Mouse (Mus musculus) right cerebral cortex, postnatal 36 days (tissue): ENCODE results near the gene Mrtfb.
A peak's percentile ranks its signal among the peaks of the same experiment; 100 is the strongest.

Experiments
- DNase-seq, 2 experiments: peaks; one replicate each; pipeline ENCODE4 v3.0.0; 2022; ENCODE audit warnings: low spot score in 2 of 2, mixed read lengths in 1 of 2

The Mrtfb gene

DNA sequence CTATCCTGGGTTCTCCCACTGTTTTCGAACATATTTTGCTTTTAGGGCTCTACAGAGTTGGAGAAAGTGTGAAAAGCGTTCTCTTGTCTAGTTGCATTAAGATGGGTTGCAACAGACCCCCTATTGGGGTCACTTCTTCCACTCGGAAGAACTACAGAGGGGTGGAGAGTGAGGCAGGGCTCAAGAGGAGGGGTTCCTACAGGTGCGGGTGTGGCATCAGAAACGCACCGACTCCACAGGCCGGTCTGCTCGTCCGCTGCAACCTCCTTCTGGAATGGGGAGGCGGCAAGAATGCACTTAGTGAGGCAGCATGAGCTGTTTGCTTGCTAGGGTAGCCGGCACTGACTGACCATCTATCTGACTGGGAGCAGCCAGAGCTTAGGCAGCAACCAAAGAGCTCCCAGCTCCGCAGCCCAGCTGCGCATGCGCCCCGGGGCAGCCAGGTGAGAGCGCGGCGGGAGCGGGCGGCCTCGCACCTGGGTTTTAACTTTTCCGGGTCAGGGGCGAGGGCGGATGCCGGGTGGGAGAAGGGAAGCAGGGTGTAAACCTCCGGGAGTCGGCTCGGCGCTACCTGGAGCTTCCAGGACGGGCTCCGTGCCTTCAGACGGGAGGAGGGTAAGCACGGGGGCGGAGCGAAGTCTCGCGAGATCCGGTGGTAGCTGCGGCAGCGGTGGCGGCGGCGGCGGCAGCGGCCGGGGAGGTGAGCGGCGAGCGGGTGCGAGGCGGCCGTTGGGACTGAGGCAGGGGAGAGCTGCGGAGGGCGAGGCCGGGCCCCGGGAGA is at the start of gene Mrtfb:
Mrtfb (plus strand) TSS at position 627 of the 781 bp plus-strand sequence.
- DNase-seq: peak; percentile 76 to 82

DNA sequence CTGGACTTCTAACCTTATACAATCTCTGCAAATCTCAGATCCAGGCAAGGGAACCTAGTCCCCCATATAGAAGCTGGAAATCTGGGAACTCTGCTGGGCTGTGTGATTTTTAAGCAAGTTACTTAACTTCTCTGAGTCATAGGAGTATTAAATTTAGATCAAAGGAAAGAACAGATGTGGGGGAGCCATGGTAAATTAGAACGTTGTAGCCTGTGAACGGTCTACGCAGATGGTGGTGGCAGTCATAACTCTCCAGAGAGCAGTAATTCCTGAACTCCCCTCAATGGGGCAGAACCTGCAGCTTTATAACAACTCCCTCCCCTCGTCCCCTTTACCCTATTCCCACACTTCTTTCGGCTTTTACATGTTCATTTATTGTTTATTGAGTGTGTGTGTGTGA is 48.6 kb upstream of the Mrtfb start:
- peak in 1 of 2 experiments; percentile 64 for DNase-seq

DNA sequence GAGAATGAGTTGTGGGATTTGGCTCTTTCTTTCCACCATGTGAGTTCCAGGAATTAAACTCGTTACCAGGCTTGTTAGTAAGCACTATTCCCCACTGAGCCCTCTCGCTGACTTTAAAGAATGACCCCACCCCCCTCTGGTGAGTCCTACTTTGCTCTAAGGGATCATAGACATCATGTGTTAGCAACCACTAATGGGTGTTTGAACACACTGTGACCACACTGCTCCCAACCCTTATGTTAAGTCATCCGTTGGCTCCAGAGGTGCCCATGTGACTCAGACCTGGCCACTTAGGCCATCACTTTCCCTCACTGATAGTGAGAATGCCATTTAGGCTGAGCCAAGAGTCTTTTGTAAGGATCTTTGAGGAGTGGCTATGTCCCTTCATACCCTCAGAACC is 48.2 kb upstream of the Mrtfb start:
- DNase-seq: no peak

DNA sequence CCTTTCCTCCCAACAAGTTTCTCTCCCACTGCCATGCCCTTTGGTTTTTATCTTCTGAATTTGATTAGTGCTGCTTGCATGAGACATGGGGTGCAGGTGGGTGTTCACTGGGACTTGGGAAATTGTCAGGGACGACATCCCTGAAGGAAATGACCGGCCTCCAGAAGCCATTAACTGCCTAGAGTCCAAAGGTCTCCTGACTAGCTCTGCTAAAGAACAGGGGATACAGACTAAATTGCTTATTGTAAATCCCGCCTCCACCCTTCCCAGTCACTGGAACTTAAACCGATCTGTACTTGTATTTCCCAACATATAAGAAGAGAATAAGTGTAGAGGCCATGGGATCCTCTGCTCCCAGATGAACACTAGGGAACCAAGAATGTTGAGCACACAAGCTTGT is 43.5 kb upstream of the Mrtfb start:
- DNase-seq: no peak

DNA sequence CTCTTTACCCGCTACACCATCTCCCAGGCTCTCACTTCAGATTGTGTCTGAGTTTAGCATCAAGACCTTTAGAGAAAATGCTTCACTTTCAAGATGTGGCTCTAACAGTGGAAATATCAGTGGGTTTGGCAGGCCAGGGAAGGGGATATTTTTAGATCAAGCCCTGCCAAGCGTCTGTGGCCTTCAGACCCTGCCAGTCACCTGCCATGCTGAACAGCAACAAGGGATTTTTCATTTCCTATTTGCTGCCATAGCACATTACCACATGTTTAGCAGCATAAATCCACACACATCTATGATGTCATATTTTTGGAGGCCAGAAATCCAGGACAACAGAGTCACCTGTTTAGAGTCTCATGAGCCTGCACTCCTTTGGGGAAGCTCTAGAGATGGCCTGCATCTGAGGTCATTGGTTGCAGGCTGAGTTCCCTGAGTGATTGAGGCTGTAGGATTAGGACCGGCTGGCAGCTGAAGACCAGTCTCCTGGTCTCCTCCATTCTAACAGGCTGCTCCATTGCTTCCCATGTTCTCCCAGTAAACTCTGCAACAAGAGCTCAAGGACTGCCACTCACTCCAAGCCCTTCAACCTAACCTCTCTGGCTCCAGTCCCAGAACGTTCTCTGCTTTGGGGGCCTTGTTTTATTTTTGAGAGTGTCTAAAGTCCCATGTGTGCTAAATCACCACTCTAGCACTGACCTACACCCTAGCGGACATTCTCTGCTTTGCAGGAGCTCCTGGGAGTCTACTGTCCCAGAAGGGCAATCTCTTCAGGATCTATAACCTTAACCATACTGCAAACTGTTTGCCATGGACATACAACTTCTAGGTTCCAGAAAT is 39.9 kb upstream of the Mrtfb start:
- no peak for DNase-seq

DNA sequence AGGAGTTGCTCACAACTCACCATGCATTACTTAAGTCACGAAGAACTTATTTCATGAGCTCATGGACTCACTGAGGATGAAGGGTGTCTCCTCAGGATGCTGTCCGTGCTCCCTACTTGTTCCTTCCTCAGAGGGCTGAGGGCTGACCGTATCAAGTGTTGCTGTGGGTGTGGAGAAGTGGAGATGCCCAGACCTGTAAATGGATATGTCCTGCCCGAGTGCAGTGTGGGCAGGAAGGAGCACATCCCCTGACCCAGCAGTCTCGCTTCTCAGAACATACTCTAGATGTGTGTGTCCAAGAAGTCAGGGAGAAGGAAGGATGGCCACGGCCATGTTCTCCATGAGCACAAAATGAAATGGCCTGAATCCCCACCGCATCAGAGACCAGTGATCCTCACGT is 38.3 kb upstream of the Mrtfb start:
- no peak for DNase-seq

DNA sequence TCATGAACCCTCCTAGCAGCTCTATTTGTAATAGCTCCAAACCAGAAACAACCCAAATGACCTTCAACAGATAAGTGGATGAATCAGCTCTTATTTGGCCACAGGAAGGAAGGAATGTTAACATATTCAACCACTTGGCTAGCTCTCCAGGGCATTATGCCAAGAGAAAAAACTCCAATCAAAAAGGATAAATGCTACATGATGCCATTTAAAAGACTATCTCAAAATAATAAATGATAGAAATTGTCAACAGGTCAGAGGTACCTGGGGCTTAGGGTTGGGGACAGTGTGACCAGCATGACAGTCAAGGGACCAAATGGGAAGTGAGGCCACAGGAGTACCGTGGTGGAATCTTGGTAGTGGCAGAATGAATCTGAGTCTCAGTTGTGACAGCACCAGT is 34.8 kb upstream of the Mrtfb start:
- DNase-seq: no peak

DNA sequence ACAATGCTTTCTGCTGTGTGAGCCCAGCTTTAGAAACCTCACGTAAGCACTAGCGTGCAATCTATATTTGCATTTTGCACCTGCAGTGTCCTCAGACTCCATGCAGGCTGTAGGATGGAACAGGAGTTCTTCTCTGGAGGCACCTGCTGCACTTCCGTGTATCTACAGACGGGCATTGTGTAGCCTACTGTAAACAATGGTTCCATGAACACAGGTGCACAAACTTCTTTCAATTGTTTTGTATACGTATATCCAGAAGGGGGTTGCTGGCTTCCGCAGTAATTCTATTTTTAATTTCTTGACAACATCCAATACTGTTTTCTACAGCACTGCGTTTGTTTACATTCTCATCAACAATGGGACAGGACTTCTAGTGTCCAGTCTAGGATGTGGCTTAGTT is 24.2 kb upstream of the Mrtfb start:
- no peak for DNase-seq

DNA sequence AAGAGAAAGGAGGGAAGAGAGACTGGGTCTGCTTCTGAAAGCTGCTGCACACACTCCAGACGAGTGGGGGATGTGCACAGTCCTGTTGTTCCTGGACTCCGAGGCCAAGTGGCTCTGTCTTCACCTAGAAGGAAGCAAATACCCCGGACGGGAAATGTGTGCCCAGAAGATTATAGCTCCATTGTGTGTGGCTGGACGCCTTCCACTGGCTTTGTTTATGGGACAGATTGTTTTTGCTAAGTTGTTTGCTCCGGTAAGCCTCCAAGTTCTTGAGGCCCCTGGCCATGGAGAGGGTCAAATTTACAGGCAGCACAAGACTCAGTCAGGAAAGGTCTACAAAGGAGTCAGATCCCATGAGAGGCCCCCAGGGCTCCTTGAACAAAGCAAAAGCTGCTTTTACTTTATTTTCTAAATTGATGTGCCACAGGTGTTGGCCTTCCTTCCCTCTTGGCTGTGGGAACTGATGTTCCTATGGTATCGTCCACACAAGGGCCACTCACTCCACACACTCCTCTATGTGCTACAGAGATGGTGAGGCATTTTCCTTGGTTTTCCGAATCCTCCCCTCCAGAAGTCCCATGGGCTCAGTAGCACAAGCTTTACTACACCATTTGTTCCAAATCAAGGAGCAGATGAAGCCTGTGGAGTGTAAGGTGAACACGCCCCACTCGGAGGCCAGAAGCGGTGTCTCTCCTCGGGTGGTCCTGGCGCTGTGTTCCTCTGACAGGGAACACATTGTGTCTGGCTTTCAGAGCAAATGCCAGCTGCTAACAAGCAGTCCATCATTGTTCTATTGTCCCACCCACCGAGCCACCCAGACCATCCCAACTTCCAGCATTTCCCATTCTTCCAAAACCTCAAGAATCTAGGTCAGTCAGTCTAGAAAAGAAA is 23.1 kb upstream of the Mrtfb start:
- no peak for DNase-seq

DNA sequence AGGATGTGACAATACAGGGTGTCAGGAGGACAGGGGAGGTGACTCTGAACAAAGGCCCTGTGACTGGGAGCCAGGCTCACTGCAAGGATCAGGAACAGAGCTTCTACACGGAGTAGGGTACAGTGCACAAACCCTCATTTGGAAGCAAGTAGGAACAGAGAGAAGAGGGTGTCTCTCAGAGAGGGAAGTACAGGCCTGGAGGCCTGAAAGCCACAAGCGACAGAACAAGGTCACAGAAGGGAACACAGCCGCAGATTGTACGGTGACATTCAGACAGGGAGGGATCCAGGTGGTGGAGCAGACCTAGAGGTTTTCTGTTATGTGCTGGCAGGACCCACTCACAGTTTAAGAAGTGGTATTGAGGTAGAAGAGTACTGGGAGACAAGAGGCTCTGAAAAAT is 17.2 kb upstream of the Mrtfb start:
- DNase-seq: no peak

DNA sequence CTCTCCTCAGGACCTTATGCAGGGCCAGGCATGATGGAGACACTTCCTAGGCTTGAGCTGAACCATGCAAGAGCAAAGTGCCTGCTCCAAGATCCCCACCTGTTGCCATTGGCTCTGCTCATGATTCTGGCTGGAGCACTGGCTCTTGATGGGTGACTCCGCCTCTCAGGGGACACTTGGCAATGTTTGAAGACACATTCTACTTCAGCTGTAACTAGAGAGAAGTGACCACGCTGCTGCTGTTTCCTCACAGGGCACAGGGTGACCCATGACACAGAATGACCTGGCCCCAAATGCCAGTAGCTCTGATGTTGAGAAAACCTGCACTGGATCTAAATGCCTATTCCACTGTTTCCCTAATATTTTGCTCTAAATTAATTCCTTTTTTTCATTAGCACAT is 16.7 kb upstream of the Mrtfb start:
- DNase-seq: no peak

DNA sequence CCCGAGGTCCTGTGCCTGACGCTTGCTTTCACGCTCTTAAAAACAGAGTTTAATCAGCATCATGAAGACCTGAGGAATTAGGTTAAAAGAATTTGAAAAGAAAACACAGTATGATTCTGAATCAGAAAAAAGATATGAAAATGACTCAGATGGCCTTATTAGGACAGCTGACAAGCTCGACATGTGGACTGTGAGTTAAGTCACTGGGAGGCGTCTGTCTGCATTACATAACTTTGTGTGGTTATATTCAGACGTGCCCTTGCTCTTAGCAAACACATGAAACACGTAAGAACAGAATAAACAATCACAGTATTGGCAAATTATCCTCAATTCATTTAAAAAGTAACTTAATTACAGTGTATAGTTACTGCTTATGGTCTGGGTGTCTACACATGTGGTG is 16.0 kb upstream of the Mrtfb start:
- DNase-seq: no peak

DNA sequence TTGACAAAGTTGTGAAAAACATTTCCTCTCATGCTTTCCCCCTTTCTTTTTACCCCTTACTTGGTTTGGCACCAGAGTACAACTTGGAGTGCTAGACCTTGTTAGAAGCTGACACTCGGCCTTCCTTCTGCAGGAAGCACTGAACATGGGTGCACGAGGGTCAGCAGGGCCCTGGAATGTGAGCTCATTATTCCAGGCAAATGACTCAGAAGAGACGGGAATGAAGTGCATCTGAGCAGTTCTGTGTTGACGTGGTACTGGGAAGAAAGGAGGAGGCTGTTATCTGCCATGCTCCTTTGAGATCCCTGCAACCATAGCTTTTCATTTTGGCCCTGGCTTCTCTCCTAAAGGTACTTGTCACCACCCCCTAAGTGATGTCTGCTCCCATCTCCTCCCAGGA is 10.6 kb upstream of the Mrtfb start:
- DNase-seq: no peak

DNA sequence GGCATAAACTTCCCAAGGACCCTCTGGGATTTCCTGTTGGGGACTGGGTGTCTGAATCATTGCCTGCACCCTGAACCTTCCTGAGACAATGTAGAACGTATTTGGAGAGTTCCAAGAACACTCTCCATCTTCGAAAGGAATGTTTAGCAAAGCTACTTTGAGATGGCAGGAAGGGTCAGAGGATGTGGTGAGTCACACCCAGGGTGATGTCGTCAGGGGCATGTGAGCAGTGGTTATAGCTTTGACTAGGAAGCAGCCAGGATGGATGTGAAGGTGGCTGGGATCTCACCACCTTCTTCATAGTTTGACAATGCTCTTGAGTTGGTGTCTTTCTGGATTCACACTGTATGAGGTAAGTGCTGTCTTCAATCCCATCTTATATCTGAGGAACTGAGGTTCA is 9.4 kb upstream of the Mrtfb start:
- DNase-seq: no peak

DNA sequence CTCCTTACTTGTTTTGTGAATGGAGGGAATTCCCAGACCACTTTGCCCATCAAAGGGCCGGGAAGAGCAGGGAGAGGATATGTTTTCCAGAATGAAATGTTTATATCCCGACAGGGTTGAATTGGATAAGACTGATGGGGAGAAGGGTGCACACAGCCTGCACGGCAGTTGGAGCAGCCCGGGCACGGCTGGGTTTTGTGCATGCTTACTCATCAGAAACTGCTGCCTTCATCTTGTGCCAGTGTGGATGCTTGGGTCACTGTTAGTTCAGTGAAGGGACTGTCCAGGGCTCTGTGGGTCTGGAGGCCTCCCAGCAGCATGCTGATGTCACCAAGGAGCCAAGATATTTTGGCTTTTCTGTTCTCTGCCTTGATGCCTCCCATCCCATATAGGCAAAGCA is 6.2 kb upstream of the Mrtfb start:
- no peak for DNase-seq

DNA sequence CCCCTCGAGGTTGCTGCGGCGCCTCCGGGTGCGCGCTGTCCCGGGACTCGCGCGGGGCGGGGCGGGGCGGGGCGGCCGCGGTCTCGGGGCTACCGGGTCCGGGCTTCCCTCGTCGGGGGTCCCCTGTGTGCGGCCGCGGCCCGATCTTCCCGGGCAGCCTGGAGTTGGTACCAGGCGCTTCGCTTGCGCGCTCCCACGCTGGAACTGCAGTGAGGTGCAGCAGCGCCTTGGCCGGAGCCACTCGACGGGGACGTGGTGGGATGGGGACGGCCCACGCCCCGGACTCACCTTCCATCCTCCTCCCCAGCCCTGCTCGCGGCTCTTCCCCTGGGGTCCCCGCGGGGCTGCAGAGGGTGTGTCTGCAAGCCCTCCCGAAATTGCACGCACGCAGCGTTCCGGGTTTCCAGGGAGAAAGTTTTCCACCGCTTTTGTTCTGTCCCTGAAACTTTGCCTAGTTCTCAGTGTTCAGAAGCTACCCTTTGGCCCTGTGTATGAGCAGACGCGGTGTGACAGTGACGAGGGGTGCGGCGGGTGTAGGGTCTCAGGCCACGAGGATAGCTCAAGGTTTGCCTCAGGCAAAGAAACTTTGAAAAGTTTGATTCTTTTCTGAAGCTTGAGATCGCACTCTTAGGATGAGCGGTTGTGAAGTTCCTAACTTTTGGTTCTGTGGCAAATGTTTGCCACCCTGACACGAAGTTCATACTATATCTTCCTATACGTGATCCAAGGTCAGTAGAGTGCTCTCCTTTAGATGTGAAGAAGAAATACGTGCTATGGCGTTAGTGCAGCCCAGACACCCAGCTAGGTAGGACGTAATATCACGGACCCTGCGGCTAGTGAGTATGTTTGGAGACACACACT is 616 bp downstream of the Mrtfb start:
- DNase-seq: no peak

DNA sequence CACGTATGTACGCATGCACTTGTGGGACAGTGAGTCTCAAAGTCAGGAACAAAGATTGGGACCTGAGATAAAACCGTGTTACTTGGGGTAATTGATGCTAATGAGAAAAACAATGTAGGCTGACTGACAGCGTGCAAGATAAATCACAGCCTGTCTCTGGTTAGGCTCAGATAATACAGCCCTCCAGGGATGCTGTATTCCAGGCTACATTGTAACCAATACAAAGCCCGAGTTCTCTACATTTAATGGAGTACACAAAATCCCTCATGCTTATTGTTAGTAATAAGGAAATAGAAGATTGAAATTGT is 1.2 kb downstream of the Mrtfb start:
- no peak for DNase-seq

DNA sequence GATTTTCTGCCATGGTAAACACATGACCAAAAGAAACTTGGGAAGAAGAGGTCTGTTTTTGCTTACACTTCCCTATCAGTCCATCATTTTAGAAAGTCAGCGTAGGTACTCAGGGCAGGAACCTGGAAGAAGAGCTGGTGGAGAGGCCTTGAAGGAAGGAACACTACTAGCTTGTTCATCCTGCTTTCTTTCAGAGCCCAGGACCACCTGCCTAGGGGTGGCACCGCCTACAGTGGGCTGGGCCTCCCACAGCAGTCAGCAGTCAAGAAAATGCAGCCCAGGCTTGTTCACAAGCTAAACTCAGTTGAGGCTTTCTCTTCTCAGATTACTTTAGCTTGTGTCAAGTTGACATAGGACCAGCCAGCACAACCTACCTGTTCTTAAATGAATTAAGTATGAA is 2.7 kb downstream of the Mrtfb start:
- DNase-seq: no peak

DNA sequence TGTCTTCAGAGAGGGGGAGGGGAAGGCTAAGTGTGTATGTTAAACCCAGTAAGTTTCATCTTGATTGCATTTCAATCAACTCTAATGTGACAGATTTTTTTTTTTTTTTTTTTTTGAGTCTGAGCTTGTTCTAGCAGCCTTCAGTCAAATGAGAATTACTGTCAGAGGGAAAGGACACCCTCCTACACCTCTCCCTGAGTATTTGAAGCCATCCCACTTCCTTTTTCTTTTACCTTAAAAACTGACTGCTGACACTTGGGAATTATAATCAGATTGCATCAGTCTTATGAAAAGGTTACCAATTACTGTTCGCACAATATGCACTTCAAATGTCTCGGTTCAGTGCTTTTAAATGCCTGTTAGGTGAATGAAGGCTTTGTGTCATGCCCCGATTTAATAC is 10.0 kb downstream of the Mrtfb start:
- no peak for DNase-seq

DNA sequence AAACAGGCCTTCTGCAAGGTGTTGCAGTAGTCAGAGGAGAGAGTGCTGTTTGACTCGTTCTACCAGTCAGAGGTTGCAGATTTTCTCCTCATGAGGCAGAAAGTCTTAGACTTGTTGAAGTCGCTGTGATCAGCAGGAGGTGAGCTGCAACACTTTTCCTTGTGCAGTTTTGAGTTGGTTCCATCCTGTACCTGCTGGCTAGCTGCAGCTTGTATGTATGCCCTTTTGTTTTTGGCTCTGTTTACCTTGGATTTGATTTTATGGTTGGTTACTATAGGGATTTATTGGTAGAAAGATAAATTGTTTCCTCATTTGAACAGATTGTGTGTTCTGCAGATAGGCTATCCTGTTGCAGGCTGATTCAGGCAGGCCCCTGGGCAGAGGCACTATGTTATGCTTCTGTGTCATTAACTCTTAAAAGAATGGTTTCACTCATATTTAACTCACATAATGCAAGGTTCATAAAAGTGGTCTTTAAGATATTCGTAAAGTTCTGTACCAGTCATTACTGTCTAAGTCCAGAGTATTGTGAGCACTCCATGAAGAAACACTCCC is 11.1 kb downstream of the Mrtfb start:
- DNase-seq: no peak

DNA sequence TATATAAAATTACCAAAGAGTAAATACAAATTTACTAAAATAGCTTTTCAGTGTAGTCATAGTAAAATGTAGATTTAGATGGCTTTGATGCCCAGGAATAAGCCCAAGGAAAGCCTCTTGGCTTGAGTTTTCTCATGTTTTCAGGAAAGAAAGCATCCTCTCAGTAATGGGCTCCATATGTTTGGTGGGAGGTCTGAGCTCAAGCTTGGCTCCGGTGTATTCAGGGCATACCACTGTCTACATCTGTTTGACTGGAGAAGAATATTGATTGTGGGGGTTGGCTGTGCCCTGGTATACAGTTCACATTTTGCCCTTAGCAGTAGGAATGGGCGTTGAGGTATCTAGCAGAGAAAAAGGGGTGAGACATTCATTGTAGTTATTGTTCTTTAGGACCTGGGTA is 13.1 kb downstream of the Mrtfb start:
- DNase-seq: no peak
